Comparison of ENCODE assay signal across 11 mouse cellular contexts in the genomic region with DNA sequence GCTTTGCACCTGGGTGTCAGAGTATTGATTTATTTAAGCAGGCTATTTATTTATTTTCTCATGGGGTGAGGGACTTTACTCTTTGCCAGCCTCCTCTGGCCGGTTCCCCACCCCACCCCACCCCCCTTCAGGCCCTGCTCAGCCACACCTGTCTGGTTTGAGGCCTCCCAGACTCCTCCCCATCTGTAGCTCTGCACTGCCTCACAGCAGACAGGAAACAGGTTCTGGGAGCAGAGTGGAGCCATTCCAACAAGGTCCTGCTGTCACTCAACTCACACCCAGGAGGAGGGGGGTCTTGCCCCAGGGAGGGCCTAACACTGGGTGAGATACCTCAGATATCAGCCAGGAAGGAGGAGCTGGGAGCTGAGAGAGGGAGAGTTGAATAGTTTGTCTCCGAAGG. TPM values are rescaled to one million over a fixed set of nuclear protein-coding genes. Genes with fewer than 3 reads are reported as not detected.
DNase-seq lines count a peak whose midpoint lies in the region; ATAC-seq and TF ChIP-seq lines count a peak whose summit lies in the region.
"Had no signal": no experiment of that assay in that cellular context is flagged by ENCODE, and none has a peak within 500 bp of the region (broad histone marks: within the 10 kb centered on the region; RNA-seq: fewer than 3 reads in every experiment).

No protein-coding gene starts in this region.

- no peak overlapping the region for H3K4me2 ChIP-seq in kidney, embryonic 15.5 days
- H3K4me2 ChIP-seq in embryonic facial prominence, embryonic 14.5 days (ENCODE audit: low read depth, low read length): no peak overlapping the region
- H3K4me2 ChIP-seq in intestine, embryonic 15.5 days (replicated peaks): peak overlapping the region; percentile 24; the same call in 1 of the 2 replicates

- WGBS in kidney, embryonic 15.5 days: 5% methylated on average over 2 of the region's 2 CpGs
- WGBS in embryonic facial prominence, embryonic 14.5 days: 12% methylated on average over 2 of the region's 2 CpGs
- 4% methylated on average over 2 of the region's 2 CpGs for whole genome bisulfite sequencing in intestine, embryonic 15.5 days
- 33% methylated on average over 2 of the region's 2 CpGs for WGBS in kidney, adult 2 months

- H3K27me3 ChIP-seq in kidney, embryonic 15.5 days: no peaks in the 10 kb centered on the region
- no peaks in the 10 kb centered on the region for H3K27me3 ChIP-seq in embryonic facial prominence, embryonic 14.5 days (replicated peaks; ENCODE audit: control insufficient read depth, insufficient read depth, low read length)
- H3K27me3 ChIP-seq in intestine, embryonic 15.5 days (replicated peaks): no peaks in the 10 kb centered on the region
- no peaks in the 10 kb centered on the region for H3K27me3 ChIP-seq in kidney, adult 2 months (replicated peaks; ENCODE audit: control insufficient read depth, insufficient read depth, low read length)

- TF ChIP-seq CTCF in kidney, adult 2 months (conservative IDR thresholded peaks at IDR 0.05; ENCODE audit: insufficient read depth, insufficient read length, low read depth, low read length): no peak

- H3K9me3 ChIP-seq in kidney, embryonic 15.5 days (replicated peaks): no peaks in the 10 kb centered on the region
- H3K9me3 ChIP-seq in embryonic facial prominence, embryonic 14.5 days (ENCODE audit: control insufficient read depth, low read length): no peaks in the 10 kb centered on the region
- no peaks in the 10 kb centered on the region for H3K9me3 ChIP-seq in intestine, embryonic 15.5 days
- H3K9me3 ChIP-seq: G1E had no signal

- 0 out of 2 replicates have a peak, but pooled peaks cover 6% of the 10 kb centered on the region for H3K4me1 ChIP-seq in kidney, embryonic 15.5 days
- H3K4me1 ChIP-seq in embryonic facial prominence, embryonic 14.5 days (ENCODE audit: control insufficient read depth, insufficient read depth, low read length): no peaks in the 10 kb centered on the region
- H3K4me1 ChIP-seq in intestine, embryonic 15.5 days (replicated peaks): peaks cover 6% of the 10 kb centered on the region
- H3K4me1 ChIP-seq in kidney, adult 2 months (ENCODE audit: control insufficient read depth, insufficient read depth, low read length): no peaks in the 10 kb centered on the region

- ATAC-seq in kidney, embryonic 15.5 days (replicated peaks; ENCODE audit: low FRiP score): peak; percentile 80
- ATAC-seq in embryonic facial prominence, embryonic 14.5 days (ENCODE audit: low read depth): peak; percentile 88
- peak; percentile 98 for ATAC-seq in intestine, embryonic 15.5 days

- no peak for TF ChIP-seq POLR2A in kidney, adult 2 months (IDR thresholded peaks at IDR 0.05; ENCODE audit: low read depth, low read length)

- no peak overlapping the region for H3K4me3 ChIP-seq in kidney, embryonic 15.5 days (replicated peaks)
- no peak overlapping the region for H3K4me3 ChIP-seq in embryonic facial prominence, embryonic 14.5 days (ENCODE audit: low read depth, low read length)
- no peak overlapping the region for H3K4me3 ChIP-seq in intestine, embryonic 15.5 days (replicated peaks)
- H3K4me3 ChIP-seq in kidney, adult 2 months (ENCODE audit: insufficient read depth, low read depth, low read length): no peak overlapping the region

- H3K27ac ChIP-seq in kidney, embryonic 15.5 days: no peak overlapping the region
- H3K27ac ChIP-seq in embryonic facial prominence, embryonic 14.5 days (replicated peaks; ENCODE audit: low read depth, low read length): no peak overlapping the region
- H3K27ac ChIP-seq in intestine, embryonic 15.5 days: no peak overlapping the region
- no peak overlapping the region for H3K27ac ChIP-seq in kidney, adult 2 months (ENCODE audit: insufficient read depth, low read depth, low read length)

- no peak overlapping the region for H3K9ac ChIP-seq in kidney, embryonic 15.5 days
- no peak overlapping the region for H3K9ac ChIP-seq in embryonic facial prominence, embryonic 14.5 days (ENCODE audit: low read depth, low read length)
- H3K9ac ChIP-seq in intestine, embryonic 15.5 days: no peak overlapping the region

- no peak for DNase-seq in kidney, postnatal 14 days
- DNase-seq in embryonic facial prominence, embryonic 14.5 days (ENCODE audit: low spot score): peak; percentile 63
- DNase-seq in mesoderm, embryonic 11.5 days (ENCODE audit: low read depth, low spot score): peak; percentile 38
- no peak for DNase-seq in frontal cortex, postnatal 36 days (ENCODE audit: low spot score in 2 of 2)
- no peak for DNase-seq in kidney, adult 2 months
- DNase-seq: adrenal gland, postnatal 14 days; right cerebral cortex, postnatal 25 days; thymus, postnatal 4 days had no signal

- H3K36me3 ChIP-seq in kidney, embryonic 15.5 days: no peaks in the 10 kb centered on the region
- no peaks in the 10 kb centered on the region for H3K36me3 ChIP-seq in embryonic facial prominence, embryonic 14.5 days (ENCODE audit: control insufficient read depth, insufficient read depth, low read length)
- H3K36me3 ChIP-seq in intestine, embryonic 15.5 days: no peaks in the 10 kb centered on the region
- no peaks in the 10 kb centered on the region for H3K36me3 ChIP-seq in kidney, adult 2 months (ENCODE audit: control insufficient read depth, insufficient read depth, low read length)
- H3K36me3 ChIP-seq: G1E had no signal

RNA-seq across cellular contexts. Expression of a gene that starts 7.5 kb away (rescaled TPM):
- polyA plus RNA-seq in kidney, embryonic 15.5 days (2015; fragmentation: Nextera tagmentation; extraction: Ambion mirVana): 5.7 and 6.3 TPM in 2 replicates
- 12.8 and 14.8 TPM in 2 replicates for polyA plus RNA-seq in embryonic facial prominence, embryonic 14.5 days (2014; fragmentation: Nextera tagmentation; extraction: Ambion mirVana)
- 5.6 and 5.9 TPM in 2 replicates for polyA plus RNA-seq in intestine, embryonic 15.5 days (2015; fragmentation: Nextera tagmentation; extraction: Ambion mirVana)
- polyA plus RNA-seq in kidney, adult 2 months (2012; rRNA removed): 5.1 and 5.9 TPM in 2 replicates
- polyA plus RNA-seq: G1E had no signal

Comparison
In these comparisons a context has a peak if more than half of its experiments do, and no peak if none do; other contexts are left out.
1. DNase-seq: peak in embryonic facial prominence, embryonic 14.5 days (single experiment) and mesoderm, embryonic 11.5 days (single experiment); none in kidney, postnatal 14 days (single experiment), frontal cortex, postnatal 36 days (0 of 2) and kidney, adult 2 months (single experiment).
2. Peak in every context shown above with its lines, with median percentiles within 50 percentile points of each other: ATAC-seq.